Mouse (Mus musculus) midbrain, postnatal 0 days (tissue): ENCODE results near the gene Igll1. TPM values are rescaled to one million over a fixed set of nuclear protein-coding genes. Genes with fewer than 3 reads are reported as not detected.
"Not testable (repeated sequence)": the region's sequence is repeated elsewhere in the genome, so short reads cannot be mapped to it uniquely, and the experiment has no call there.

Source experiments
- ATAC-seq: fragments of 200-750 bp; cut with Nextera tagmentation; 2 replicates; pipeline ENCODE4 v1.8.0; 2017; ENCODE audit warnings: moderate number of reproducible peaks, mild to moderate bottlenecking, moderate TSS enrichment, moderate library complexity; ENCODE audit not compliant: low FRiP score
- DNase-seq: peaks from one replicate; pipeline ENCODE4 v3.0.0-alpha.2; 2015; ENCODE audit warnings: low spot score
- H3K27ac ChIP-seq: fragments of 300-500 bp; sonication (generic); 2 replicates; pipeline ENCODE4 v1.5.1; 2014; ENCODE audit warnings: low read depth, mild to moderate bottlenecking, low read length, mixed read lengths
- H3K27me3 ChIP-seq: fragments of 300-500 bp; sonication (generic); 2 replicates; pipeline ENCODE4 v1.6.1; 2014; ENCODE audit warnings: low read length, control low read depth, mixed read lengths; ENCODE audit not compliant: insufficient read depth
- H3K36me3 ChIP-seq: fragments of 300-500 bp; sonication (generic); 2 replicates; pipeline ENCODE4 v1.6.1; 2014; ENCODE audit warnings: low read length, control low read depth, mixed read lengths; ENCODE audit not compliant: insufficient read depth
- H3K4me1 ChIP-seq: fragments of 300-500 bp; sonication (generic); 2 replicates; pipeline ENCODE4 v1.6.1; 2014; ENCODE audit warnings: mild to moderate bottlenecking, control low read depth, antibody characterized with exemption, low read length, mixed read lengths; ENCODE audit not compliant: insufficient read depth
- H3K4me2 ChIP-seq: fragments of 300-500 bp; sonication (generic); 2 replicates; pipeline ENCODE4 v1.6.1; 2014; ENCODE audit warnings: low read depth, mild to moderate bottlenecking, low read length, mixed read lengths; ENCODE audit not compliant: poor library complexity, severe bottlenecking
- H3K4me3 ChIP-seq: fragments of 300-500 bp; sonication (generic); 2 replicates; pipeline ENCODE4 v1.5.1; 2014; ENCODE audit warnings: low read depth, mild to moderate bottlenecking, low read length, moderate library complexity
- H3K9ac ChIP-seq: fragments of 300-500 bp; sonication (generic); replicated peaks from 2 replicates; pipeline ENCODE4 v1.6.1; 2014; ENCODE audit warnings: mild to moderate bottlenecking, low read length, moderate library complexity, mixed read lengths; ENCODE audit not compliant: poor library complexity, severe bottlenecking
- H3K9me3 ChIP-seq: fragments of 300-500 bp; sonication (generic); 2 replicates; pipeline ENCODE4 v1.6.1; 2016; ENCODE audit warnings: low read length, control low read depth
- CTCF ChIP-seq: IDR thresholded peaks from 2 replicates; pipeline ENCODE4 v1.5.1; 2016; ENCODE audit warnings: antibody characterized with exemption, mild to moderate bottlenecking
- WGBS: fragments of 180-500 bp; shearing (Covaris S2); extraction: QIAGEN DNeasy Blood & Tissue Kit; methylation state at CpG from one replicate; pipeline ENCODE4 v1.1.7; 2014; 5-methylcytosine and 5-hydroxymethylcytosine counted together
- polyA plus RNA-seq: library from polyadenylated mRNA; unstranded; fragments of >200 nt; fragmentation: Nextera tagmentation; extraction: Ambion mirVana; gene quantifications from 2 replicates; pipeline ENCODE4 v1.2.1, GENCODE M21; 2015
- total RNA-seq: library from RNA; depleted of rRNA; stranded (reverse); fragments of >200 nt; gene quantifications from 2 replicates; pipeline ENCODE4 v1.2.3, GENCODE M21; 2014

The Igll1 gene
- total and polyA plus RNA-seq, 2 experiments from 2014 or later, result not detected

DNA sequence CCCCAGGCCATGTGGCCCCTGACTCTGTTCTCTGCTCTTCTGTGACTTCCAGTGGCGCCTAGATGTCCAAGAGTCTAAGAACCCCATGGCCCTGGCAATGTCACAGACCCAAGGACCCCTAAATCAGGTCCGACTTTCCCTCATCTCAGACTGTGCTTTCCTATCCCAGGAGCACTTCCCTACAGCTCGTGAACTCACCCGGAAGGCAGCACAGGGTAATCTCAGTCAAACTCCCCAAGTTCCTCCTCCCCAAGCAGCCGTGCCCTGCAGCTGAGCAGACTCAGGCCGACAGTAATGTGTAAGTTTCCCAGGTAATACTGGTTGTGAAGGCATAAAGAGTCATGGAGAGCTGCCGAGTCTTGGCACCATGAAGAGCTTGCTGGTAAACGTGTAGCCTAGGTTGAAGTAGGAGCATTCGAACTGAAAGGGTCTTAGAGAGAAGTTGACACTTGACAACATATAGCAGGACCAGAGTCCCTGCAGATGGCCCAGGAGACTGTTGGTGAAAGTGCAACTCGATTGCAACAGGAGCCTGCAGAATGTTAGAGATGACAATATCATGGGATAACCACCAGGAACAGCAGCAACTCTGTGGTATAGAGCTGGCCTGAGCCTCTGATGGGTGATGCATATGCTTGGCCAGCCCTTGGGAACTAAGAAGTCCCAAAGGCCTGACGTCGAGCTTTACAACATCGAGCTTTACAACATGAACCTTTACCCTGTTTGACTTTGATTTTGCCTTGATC, 6.9 kb downstream of the Igll1 start:
- 81% methylated on average over 13 of the region's 13 CpGs for WGBS
- Histone ChIP-seq H3K4me3 (no peak overlapping the region), H3K9ac (no peak overlapping the region), H3K4me2 (no peak overlapping the region), H3K27ac (no peak overlapping the region), H3K9me3 (no peaks in the 10 kb centered on the region), H3K27me3 (no peaks in the 10 kb centered on the region), H3K4me1 (no peaks in the 10 kb centered on the region), H3K36me3 (no peaks in the 10 kb centered on the region)
- DNase-seq (no peak), ATAC-seq (no peak)
- no peak for TF ChIP-seq CTCF

- H3K4me1 ChIP-seq, H3K9me3 ChIP-seq, ATAC-seq, H3K4me2 ChIP-seq, H3K36me3 ChIP-seq, H3K4me3 ChIP-seq, DNase-seq, H3K27me3 ChIP-seq, H3K9ac ChIP-seq, H3K27ac ChIP-seq: not testable (repeated sequence)
- 81% methylated on average over 9 of the region's 9 CpGs for WGBS
Measured at GRCm38 (mm10) chr16:16856054-16856453, 7.7 kb downstream of the Igll1 start.

DNA sequence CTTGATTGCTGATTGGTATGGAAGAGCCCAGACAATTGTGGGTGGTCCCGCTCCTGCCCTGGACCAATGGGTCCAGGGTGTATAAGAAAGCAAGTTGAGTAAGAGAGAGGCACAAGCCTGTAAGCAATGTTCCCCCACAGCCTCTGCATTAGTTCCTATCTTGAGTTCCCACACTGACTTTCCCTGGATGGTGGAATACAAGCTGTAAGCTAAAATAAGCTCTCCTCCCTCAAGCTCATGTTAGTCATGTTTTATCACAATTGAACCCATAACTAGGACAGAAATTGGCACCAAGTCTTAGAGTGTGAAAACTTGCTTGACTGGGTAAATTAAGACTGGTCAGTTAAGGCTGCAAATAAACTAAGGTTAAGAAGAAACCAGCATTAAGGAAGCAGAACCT, 8.2 kb downstream of the Igll1 start:
- 94% methylated on average over 1 of the region's 1 CpGs for WGBS
- TF ChIP-seq CTCF, result no peak
- no peak overlapping the region for H3K27ac ChIP-seq
- H3K9me3 ChIP-seq, result no peaks in the 10 kb centered on the region
- H3K9ac ChIP-seq, result no peak overlapping the region
- no peak overlapping the region for H3K4me3 ChIP-seq
- no peak overlapping the region for H3K4me2 ChIP-seq
- no peaks in the 10 kb centered on the region for H3K4me1 ChIP-seq
- no peaks in the 10 kb centered on the region for H3K36me3 ChIP-seq
- ATAC-seq, result no peak
- DNase-seq, result no peak
- H3K27me3 ChIP-seq, result no peaks in the 10 kb centered on the region

GRCm38 (mm10) chr16:16854836-16855235, 8.9 kb downstream of the Igll1 start:
- Histone ChIP-seq H3K36me3 (no peaks in the 10 kb centered on the region), H3K9ac (no peak overlapping the region), H3K27ac (no peak overlapping the region), H3K9me3 (no peaks in the 10 kb centered on the region), H3K4me1 (no peaks in the 10 kb centered on the region), H3K4me2 (no peak overlapping the region), H3K27me3 (no peaks in the 10 kb centered on the region), H3K4me3 (no peak overlapping the region)
- ATAC-seq (no peak), DNase-seq (no peak)
- peak; percentile 44 for TF ChIP-seq CTCF
- 35% methylated on average over 6 of the region's 6 CpGs for WGBS

- no peak overlapping the region for H3K27ac ChIP-seq
- H3K9ac ChIP-seq, result no peak overlapping the region
- 83% methylated on average over 3 of the region's 3 CpGs for WGBS
- no peaks in the 10 kb centered on the region for H3K9me3 ChIP-seq
- H3K4me1 ChIP-seq, result no peaks in the 10 kb centered on the region
- DNase-seq, result no peak
- H3K27me3 ChIP-seq, result no peaks in the 10 kb centered on the region
- no peak for ATAC-seq
- no peak overlapping the region for H3K4me3 ChIP-seq
- TF ChIP-seq CTCF, result no peak
- H3K4me2 ChIP-seq, result no peak overlapping the region
- H3K36me3 ChIP-seq, result no peaks in the 10 kb centered on the region
Measured at GRCm38 (mm10) chr16:16852411-16852810, 11.4 kb downstream of the Igll1 start.

DNA sequence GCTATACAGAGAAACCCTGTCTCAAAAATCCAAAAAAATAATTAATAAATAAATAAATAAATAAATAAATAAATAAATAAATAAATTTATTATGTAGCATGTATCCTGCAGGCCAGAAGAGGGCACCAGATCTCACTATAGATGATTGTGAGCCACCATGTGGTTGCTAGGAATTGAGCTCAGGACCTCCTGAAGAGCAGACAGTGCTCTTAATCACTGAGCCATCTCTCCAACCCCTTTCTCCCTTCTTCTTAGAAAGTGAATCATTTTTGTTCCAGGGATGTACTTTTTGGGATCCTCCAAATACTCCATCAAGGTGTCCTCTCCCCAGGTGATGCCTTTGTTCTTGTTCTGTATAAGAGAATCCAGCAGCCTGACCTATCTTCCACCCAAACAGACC, 14.6 kb downstream of the Igll1 start:
- ATAC-seq, result no peak
- Histone ChIP-seq H3K27me3 (no peaks in the 10 kb centered on the region), H3K27ac (no peak overlapping the region), H3K4me1 (no peaks in the 10 kb centered on the region), H3K9me3 (no peaks in the 10 kb centered on the region), H3K4me2 (no peak overlapping the region), H3K9ac (no peak overlapping the region), H3K4me3 (no peak overlapping the region), H3K36me3 (no peaks in the 10 kb centered on the region)
- DNase-seq, result no peak
- TF ChIP-seq CTCF, result no peak
